Mouse (Mus musculus) heart, embryonic 10.5 days (tissue): ENCODE data around the gene Scube1. TPM values are rescaled to one million over a fixed set of nuclear protein-coding genes. Genes with fewer than 3 reads are reported as not detected.

Source experiments
- DNase-seq: peaks from one replicate; pipeline ENCODE4 v3.0.0-alpha.2; 2017; ENCODE audit warnings: low spot score
- H3K27ac ChIP-seq: fragments of 300-500 bp; sonication (generic); 2 replicates; pipeline ENCODE4 v1.5.1; 2016; ENCODE audit warnings: mild to moderate bottlenecking
- H3K27me3 ChIP-seq: fragments of 300-500 bp; sonication (generic); 2 replicates; pipeline ENCODE4 v1.6.1; 2016; ENCODE audit warnings: mild to moderate bottlenecking; ENCODE audit not compliant: poor library complexity, insufficient read depth, severe bottlenecking
- H3K36me3 ChIP-seq: fragments of 300-500 bp; sonication (generic); 2 replicates; pipeline ENCODE4 v1.6.1; 2016; ENCODE audit warnings: mild to moderate bottlenecking, moderate library complexity
- H3K4me1 ChIP-seq: fragments of 300-500 bp; sonication (generic); 2 replicates; pipeline ENCODE4 v1.6.1; 2016; ENCODE audit warnings: mild to moderate bottlenecking
- H3K4me3 ChIP-seq: fragments of 300-500 bp; sonication (generic); 2 replicates; pipeline ENCODE4 v1.5.1; 2016; ENCODE audit warnings: mild to moderate bottlenecking, moderate library complexity
- H3K9me3 ChIP-seq: fragments of 300-500 bp; sonication (generic); 2 replicates; pipeline ENCODE4 v1.6.1; 2016; ENCODE audit warnings: mild to moderate bottlenecking, moderate library complexity
- WGBS: fragments of 180-500 bp; shearing (Covaris S2); methylation state at CpG from one replicate; pipeline ENCODE4 v1.1.7; 2016; 5-methylcytosine and 5-hydroxymethylcytosine counted together
- polyA plus RNA-seq: library from polyadenylated mRNA; unstranded; fragments of >200 nt; fragmentation: Nextera tagmentation; extraction: Ambion mirVana; gene quantifications from 2 replicates; pipeline ENCODE4 v1.2.1, GENCODE M21; 2016

Gene Scube1
- 13.5 and 20.4 TPM in 2 replicates for polyA plus RNA-seq

DNA sequence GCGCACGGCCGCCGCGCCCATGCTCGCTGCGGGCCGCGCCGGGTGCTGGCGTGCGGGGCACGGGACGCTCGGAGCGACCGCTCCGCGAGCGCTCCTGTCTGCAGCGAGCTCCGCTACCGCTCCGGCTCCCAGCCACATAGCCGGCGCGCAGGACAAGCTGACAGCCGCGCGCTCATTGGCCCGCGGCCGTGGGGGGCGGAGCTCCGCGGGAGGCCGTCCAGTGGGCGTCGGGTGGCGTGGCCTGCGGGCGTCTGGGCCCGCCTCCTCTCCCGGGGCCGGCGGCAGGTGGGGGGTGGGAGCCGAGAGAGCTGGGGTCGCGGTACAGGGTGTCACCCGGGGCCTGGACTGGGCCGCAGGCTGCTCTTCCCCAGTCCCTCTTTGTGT lies at the start of gene Scube1:
Gene Scube1, minus strand, starts transcription at position 136 of the 384 bp plus-strand sequence.
- peak within 1 kb of the TSS; percentile 82 for H3K4me3 ChIP-seq
- peak within 1 kb of the TSS; percentile 83 for H3K27ac ChIP-seq
- H3K9me3 ChIP-seq, result no peaks in the 10 kb centered on the region
- peak; percentile 88 for DNase-seq
- H3K4me1 ChIP-seq, result peaks cover 33% of the 10 kb centered on the region
- peaks cover 78% of the 10 kb centered on the region for H3K27me3 ChIP-seq
- WGBS, result under 1% methylated on average over 51 of the region's 51 CpGs
- peaks cover 11% of the 10 kb centered on the region for H3K36me3 ChIP-seq

DNA sequence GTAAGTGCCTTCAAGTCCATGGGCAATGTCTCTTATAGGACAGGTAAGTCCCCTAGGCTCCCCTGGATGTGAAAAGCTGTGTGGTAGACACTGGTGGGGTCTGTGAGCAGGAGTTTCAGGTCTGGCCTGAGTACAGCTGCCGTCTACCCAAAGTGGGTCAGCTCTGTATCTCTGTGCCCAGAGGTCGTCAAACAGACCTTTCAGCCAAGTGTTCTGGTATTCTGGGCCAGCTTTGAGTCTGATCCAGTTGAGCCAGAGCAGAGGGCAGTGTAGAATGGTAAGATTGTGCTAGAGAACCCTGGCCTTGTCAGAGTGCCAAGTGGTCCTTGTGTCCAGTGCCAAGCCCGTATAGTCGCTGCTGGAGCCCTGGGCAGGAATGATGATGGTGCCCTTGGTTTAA lies 48.1 kb upstream of the Scube1 start:
- WGBS, result 72% methylated on average over 4 of the region's 4 CpGs
- H3K36me3 ChIP-seq, result no peaks in the 10 kb centered on the region
- no peaks in the 10 kb centered on the region for H3K9me3 ChIP-seq
- no peak overlapping the region for H3K4me3 ChIP-seq
- DNase-seq, result no peak
- H3K27me3 ChIP-seq, result peaks cover 93% of the 10 kb centered on the region
- H3K4me1 ChIP-seq, result peaks cover 7% of the 10 kb centered on the region
- H3K27ac ChIP-seq, result no peak overlapping the region

GRCm38 (mm10) chr15:83772460-83772859 lies 47.6 kb upstream of the Scube1 start:
- Histone ChIP-seq H3K27me3 (peaks cover 93% of the 10 kb centered on the region), H3K36me3 (no peaks in the 10 kb centered on the region), H3K4me1 (peaks cover 7% of the 10 kb centered on the region), H3K4me3 (no peak overlapping the region), H3K9me3 (no peaks in the 10 kb centered on the region), H3K27ac (no peak overlapping the region)
- no peak for DNase-seq
- WGBS, result 63% methylated on average over 5 of the region's 5 CpGs

GRCm38 (mm10) chr15:83771346-83772053 lies 46.7 kb upstream of the Scube1 start:
- H3K27me3 ChIP-seq, result peaks cover 88% of the 10 kb centered on the region
- no peak overlapping the region for H3K4me3 ChIP-seq
- 72% methylated on average over 8 of the region's 8 CpGs for WGBS
- H3K27ac ChIP-seq, result no peak overlapping the region
- DNase-seq, result no peak
- H3K4me1 ChIP-seq, result peaks cover 7% of the 10 kb centered on the region
- no peaks in the 10 kb centered on the region for H3K9me3 ChIP-seq
- H3K36me3 ChIP-seq, result no peaks in the 10 kb centered on the region

DNA sequence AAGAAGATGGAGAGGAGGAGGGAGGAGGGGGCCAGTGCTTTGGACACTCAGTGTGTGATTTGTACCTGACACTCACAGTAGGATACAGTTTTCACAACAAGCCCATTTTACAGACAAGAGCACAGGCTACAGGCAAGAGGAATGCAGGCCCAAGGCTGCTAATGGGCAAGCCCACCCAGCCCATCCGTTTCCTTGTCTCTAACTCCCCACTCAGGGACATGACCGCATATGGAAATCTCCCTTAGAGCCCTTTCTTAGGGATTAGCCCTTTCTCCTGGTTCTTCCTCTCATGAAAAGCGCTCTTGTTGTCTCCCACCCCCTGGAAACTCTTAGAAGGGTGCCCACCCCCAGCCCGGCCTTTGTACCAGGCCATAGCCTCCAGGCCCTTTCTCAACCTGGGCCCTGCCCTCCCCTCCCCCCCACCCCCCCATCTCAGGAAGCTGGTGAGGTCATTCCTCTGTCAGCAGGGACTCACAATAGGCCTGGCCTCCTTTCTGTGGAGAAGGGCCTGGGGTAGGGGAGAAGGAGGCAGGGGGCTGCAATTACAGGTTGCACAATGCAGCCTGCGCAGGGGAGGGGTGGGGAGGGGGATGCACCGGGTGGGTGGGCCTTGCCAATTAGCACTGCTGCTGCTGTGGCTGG lies 40.7 kb upstream of the Scube1 start:
- H3K36me3 ChIP-seq, result no peaks in the 10 kb centered on the region
- no peak overlapping the region for H3K4me3 ChIP-seq
- H3K4me1 ChIP-seq, result peaks cover 10% of the 10 kb centered on the region
- H3K27ac ChIP-seq, result 0 out of 2 replicates have a peak overlapping the region, but pooled peaks have one; percentile 13
- WGBS, result 27% methylated on average over 6 of the region's 6 CpGs
- DNase-seq, result no peak
- no peaks in the 10 kb centered on the region for H3K9me3 ChIP-seq
- H3K27me3 ChIP-seq, result peaks cover 59% of the 10 kb centered on the region

DNA sequence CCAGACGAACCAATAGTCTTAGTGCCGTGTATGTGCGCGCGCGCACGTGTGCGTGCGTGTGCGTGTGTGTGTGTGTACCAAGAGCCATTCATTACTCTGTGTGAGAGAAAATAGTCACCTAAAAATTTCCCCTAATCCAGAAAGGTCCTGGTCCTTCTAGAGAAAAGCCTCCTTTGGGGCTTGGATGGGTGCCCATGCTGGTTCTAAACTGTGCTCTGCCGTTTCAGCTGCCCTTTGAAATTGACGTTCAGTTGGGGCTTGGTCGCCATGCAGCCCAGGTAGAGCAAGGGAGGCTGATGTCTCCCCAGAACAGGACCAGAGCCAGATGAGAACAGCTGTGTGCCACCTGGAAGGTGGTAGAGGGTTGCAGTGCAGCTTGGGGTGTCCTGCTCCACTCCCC lies 36.7 kb upstream of the Scube1 start:
- H3K4me3 ChIP-seq, result no peak overlapping the region
- WGBS, result 88% methylated on average over 13 of the region's 13 CpGs
- no peak for DNase-seq
- H3K27ac ChIP-seq, result no peak overlapping the region
- H3K36me3 ChIP-seq, result no peaks in the 10 kb centered on the region
- H3K27me3 ChIP-seq, result peaks cover 36% of the 10 kb centered on the region; the same call in 1 of the 2 replicates
- peaks cover 5% of the 10 kb centered on the region for H3K4me1 ChIP-seq
- no peaks in the 10 kb centered on the region for H3K9me3 ChIP-seq

DNA sequence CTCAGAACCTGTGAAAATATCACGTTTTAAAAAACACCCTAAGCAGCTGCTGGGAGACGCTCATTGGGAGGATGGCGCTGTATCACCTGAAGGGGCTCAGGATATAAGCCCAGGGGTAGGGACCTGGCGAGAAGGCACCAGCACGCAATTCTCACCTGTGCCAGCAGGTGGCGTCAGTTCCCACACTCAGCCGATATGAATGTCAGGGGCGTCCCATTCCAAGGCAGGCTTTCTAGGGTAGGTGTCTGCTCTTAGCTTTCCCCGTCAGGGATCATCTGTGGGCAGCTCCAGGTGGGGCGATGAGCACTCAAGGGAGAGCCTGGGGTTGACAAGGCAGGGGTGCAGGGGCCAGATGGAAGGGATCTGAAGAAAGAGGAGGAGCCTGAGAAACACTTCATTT lies 35.9 kb upstream of the Scube1 start:
- no peaks in the 10 kb centered on the region for H3K9me3 ChIP-seq
- WGBS, result 4% methylated on average over 10 of the region's 10 CpGs
- H3K27me3 ChIP-seq, result peaks cover 34% of the 10 kb centered on the region; the same call in 1 of the 2 replicates
- no peak overlapping the region for H3K4me3 ChIP-seq
- H3K4me1 ChIP-seq, result peaks cover 2% of the 10 kb centered on the region
- no peak overlapping the region for H3K27ac ChIP-seq
- no peak for DNase-seq
- no peaks in the 10 kb centered on the region for H3K36me3 ChIP-seq

DNA sequence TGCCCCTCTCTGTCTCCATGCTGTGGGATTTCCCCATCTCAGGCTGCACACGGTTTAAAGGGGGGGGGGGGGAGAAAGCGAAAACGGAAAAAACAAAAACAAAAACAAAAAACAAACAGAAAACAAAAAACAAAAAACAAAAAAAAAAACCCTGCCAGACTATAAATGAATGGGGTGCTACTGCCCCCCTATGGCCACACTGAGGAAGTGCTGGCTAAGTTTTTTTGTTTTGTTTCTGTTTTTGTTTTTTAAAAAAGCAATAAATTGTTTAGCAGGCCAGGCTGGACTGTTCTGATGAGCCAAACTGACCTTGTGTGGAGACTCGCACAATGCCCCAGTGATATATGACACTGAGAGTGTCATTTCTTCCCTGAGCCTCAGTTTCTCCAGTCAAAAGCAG lies 34.1 kb upstream of the Scube1 start:
- H3K9me3 ChIP-seq, result peaks cover 3% of the 10 kb centered on the region
- DNase-seq, result no peak

DNA sequence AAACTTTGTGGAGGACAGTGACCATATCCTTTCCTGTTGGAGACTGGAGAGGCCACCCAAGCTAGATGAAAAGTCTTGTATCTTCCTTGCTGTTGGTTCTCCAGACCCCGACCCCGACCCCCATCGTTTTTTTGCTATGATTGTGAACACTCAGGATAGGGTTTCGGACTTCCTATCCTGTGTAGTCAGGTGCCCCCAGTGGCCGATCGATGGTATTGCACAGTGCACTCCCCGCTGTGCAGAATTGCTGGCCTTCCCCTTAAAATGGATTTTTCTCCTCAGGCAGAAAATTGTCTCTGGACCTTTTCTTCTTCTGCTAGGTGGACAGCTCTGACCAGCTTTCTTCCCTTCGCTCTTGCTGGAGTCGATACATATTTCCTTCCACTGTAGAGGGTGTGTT lies 31.9 kb upstream of the Scube1 start:
- H3K27me3 ChIP-seq, result peaks cover 15% of the 10 kb centered on the region; the same call in 1 of the 2 replicates
- 25% methylated on average over 9 of the region's 9 CpGs for WGBS
- no peak for DNase-seq
- H3K4me3 ChIP-seq, result no peak overlapping the region
- H3K27ac ChIP-seq, result no peak overlapping the region
- H3K36me3 ChIP-seq, result no peaks in the 10 kb centered on the region
- peaks cover 3% of the 10 kb centered on the region for H3K9me3 ChIP-seq
- no peaks in the 10 kb centered on the region for H3K4me1 ChIP-seq

More for the DNA sequence above, 34.1 kb upstream of the Scube1 start:
- Histone ChIP-seq H3K4me1 (no peaks in the 10 kb centered on the region), H3K27me3 (peaks cover 17% of the 10 kb centered on the region; the same call in 1 of the 2 replicates), H3K36me3 (no peaks in the 10 kb centered on the region), H3K4me3 (no peak overlapping the region), H3K27ac (no peak overlapping the region)
- whole genome bisulfite sequencing, result 15% methylated on average over 4 of the region's 4 CpGs

GRCm38 (mm10) chr15:83749436-83749835 lies 24.6 kb upstream of the Scube1 start:
- no peak overlapping the region for H3K27ac ChIP-seq
- peaks cover 10% of the 10 kb centered on the region for H3K4me1 ChIP-seq
- 70% methylated on average over 7 of the region's 9 CpGs for WGBS
- no peaks in the 10 kb centered on the region for H3K27me3 ChIP-seq
- H3K9me3 ChIP-seq, result peaks cover under 1% of the 10 kb centered on the region
- DNase-seq, result no peak
- no peaks in the 10 kb centered on the region for H3K36me3 ChIP-seq
- no peak overlapping the region for H3K4me3 ChIP-seq

GRCm38 (mm10) chr15:83748986-83749385 lies 24.2 kb upstream of the Scube1 start:
- H3K4me1 ChIP-seq, result peaks cover 10% of the 10 kb centered on the region
- no peak overlapping the region for H3K27ac ChIP-seq
- no peak for DNase-seq
- H3K27me3 ChIP-seq, result no peaks in the 10 kb centered on the region
- no peaks in the 10 kb centered on the region for H3K36me3 ChIP-seq
- no peak overlapping the region for H3K4me3 ChIP-seq
- WGBS, result 71% methylated on average over 6 of the region's 6 CpGs
- no peaks in the 10 kb centered on the region for H3K9me3 ChIP-seq

- no peak overlapping the region for H3K4me3 ChIP-seq
- H3K9me3 ChIP-seq, result no peaks in the 10 kb centered on the region
- H3K36me3 ChIP-seq, result no peaks in the 10 kb centered on the region
- WGBS, result 53% methylated on average over 16 of the region's 16 CpGs
- H3K27me3 ChIP-seq, result no peaks in the 10 kb centered on the region
- H3K27ac ChIP-seq, result peak overlapping the region; percentile 23; the same call in 1 of the 2 replicates
- H3K4me1 ChIP-seq, result peaks cover 22% of the 10 kb centered on the region
- no peak for DNase-seq
Measured at GRCm38 (mm10) chr15:83746311-83746710, 21.5 kb upstream of the Scube1 start.

DNA sequence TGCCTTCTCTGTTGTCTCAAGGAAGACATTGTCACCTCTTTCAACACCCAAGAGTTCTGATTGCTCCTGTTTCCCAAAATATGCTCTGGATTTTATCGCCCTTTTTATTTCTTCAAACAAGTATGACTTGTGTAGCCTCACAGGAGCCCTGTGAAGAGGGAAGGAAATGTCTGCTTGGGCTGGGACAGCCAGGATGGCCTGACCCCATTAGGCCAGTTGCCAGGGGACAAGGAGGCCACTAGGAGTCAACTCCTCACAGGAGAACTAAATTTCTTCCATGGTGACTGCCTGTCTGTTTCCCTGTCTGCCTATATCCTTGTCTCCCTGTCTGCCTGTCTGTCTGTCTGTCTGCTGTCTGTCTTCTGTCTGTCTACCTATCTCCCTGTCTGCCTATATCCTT lies 17.2 kb upstream of the Scube1 start:
- WGBS, result 73% methylated on average over 1 of the region's 1 CpGs

More for the DNA sequence above, 17.2 kb upstream of the Scube1 start:
- peaks cover 32% of the 10 kb centered on the region for H3K4me1 ChIP-seq
- H3K4me3 ChIP-seq, result no peak overlapping the region
- H3K9me3 ChIP-seq, result no peaks in the 10 kb centered on the region
- H3K27me3 ChIP-seq, result no peaks in the 10 kb centered on the region
- DNase-seq, result no peak
- peak overlapping the region; percentile 60; the same call in 1 of the 2 replicates for H3K27ac ChIP-seq
- no peaks in the 10 kb centered on the region for H3K36me3 ChIP-seq
